In genomic region chr9:96832516-96832915, GRCm38 (mm10) we compare ENCODE assay signal across 18 mouse cellular contexts. TPM values are rescaled to one million over a fixed set of nuclear protein-coding genes. Genes with fewer than 3 reads are reported as not detected.
DNase-seq lines count a peak whose midpoint lies in the region; ATAC-seq and TF ChIP-seq lines count a peak whose summit lies in the region.
"Had no signal": no experiment of that assay in that cellular context is flagged by ENCODE, and none has a peak within 500 bp of the region (broad histone marks: within the 10 kb centered on the region; RNA-seq: fewer than 3 reads in every experiment).

No protein-coding gene starts in this region.

- intact Hi-C loops in left cerebral cortex, postnatal 36 days (cut with DNase I): no loop called here

- peak; percentile 55 for DNase-seq in adrenal gland, adult 2 months
- DNase-seq in adrenal gland, postnatal 25 days: no peak
- DNase-seq in heart, adult 11 months: no peak
- DNase-seq in midbrain, postnatal 0 days (ENCODE audit: low spot score): no peak
- DNase-seq in limb, embryonic 14.5 days (ENCODE audit: low spot score): no peak
- no peak for DNase-seq in left cerebral cortex, postnatal 36 days (ENCODE audit: low spot score in 2 of 2)
- DNase-seq: gastrocnemius, postnatal 10 days; heart, postnatal 36 days; liver, embryonic 13.5 days; right cerebral cortex, postnatal 14 days had no signal

- peak overlapping the region; percentile 68 for H3K27ac ChIP-seq in heart, embryonic 12.5 days (ENCODE audit: poor library complexity, severe bottlenecking)
- H3K27ac ChIP-seq in midbrain, embryonic 15.5 days: peak overlapping the region; percentile 35; the same call in 1 of the 2 replicates
- H3K27ac ChIP-seq in midbrain, postnatal 0 days (ENCODE audit: low read depth, low read length): no peak overlapping the region
- peak overlapping the region; percentile 55; the same call in 1 of the 2 replicates for H3K27ac ChIP-seq in limb, embryonic 14.5 days (replicated peaks; ENCODE audit: low read depth, low read length)
- H3K27ac ChIP-seq: kidney, postnatal 0 days; liver, embryonic 13.5 days had no signal

- no peak for ATAC-seq in heart, embryonic 12.5 days (ENCODE audit: insufficient number of reproducible peaks, low FRiP score)
- no peak for ATAC-seq in midbrain, embryonic 15.5 days (replicated peaks)
- ATAC-seq in midbrain, postnatal 0 days (ENCODE audit: low FRiP score): no peak
- no peak for ATAC-seq in limb, embryonic 14.5 days (ENCODE audit: low FRiP score, low read depth)
- ATAC-seq: intestine, embryonic 16.5 days had no signal

- H3K36me3 ChIP-seq in heart, embryonic 12.5 days: peaks cover 12% of the 10 kb centered on the region
- H3K36me3 ChIP-seq in midbrain, embryonic 15.5 days (replicated peaks): no peaks in the 10 kb centered on the region
- H3K36me3 ChIP-seq in midbrain, postnatal 0 days (ENCODE audit: insufficient read depth, low read length): no peaks in the 10 kb centered on the region
- 0 out of 2 replicates have a peak, but pooled peaks cover 4% of the 10 kb centered on the region for H3K36me3 ChIP-seq in limb, embryonic 14.5 days (ENCODE audit: control insufficient read depth, insufficient read depth, low read length)
- H3K36me3 ChIP-seq: embryonic facial prominence, embryonic 12.5 days; liver, embryonic 13.5 days had no signal

- H3K4me3 ChIP-seq in heart, embryonic 12.5 days: no peak overlapping the region
- no peak overlapping the region for H3K4me3 ChIP-seq in midbrain, embryonic 15.5 days
- no peak overlapping the region for H3K4me3 ChIP-seq in midbrain, postnatal 0 days (ENCODE audit: low read depth, low read length)
- H3K4me3 ChIP-seq in limb, embryonic 14.5 days (replicated peaks; ENCODE audit: low read length): no peak overlapping the region
- H3K4me3 ChIP-seq: embryonic facial prominence, embryonic 12.5 days; liver, embryonic 13.5 days; megakaryocyte, embryonic 14.5 days; myocyte had no signal

- no peak for TF ChIP-seq CTCF in midbrain, postnatal 0 days (IDR thresholded peaks at IDR 0.05)

- no peak overlapping the region for H3K9ac ChIP-seq in heart, embryonic 12.5 days
- no peak overlapping the region for H3K9ac ChIP-seq in midbrain, embryonic 15.5 days
- no peak overlapping the region for H3K9ac ChIP-seq in midbrain, postnatal 0 days (replicated peaks; ENCODE audit: low read length, poor library complexity, severe bottlenecking)
- no peak overlapping the region for H3K9ac ChIP-seq in limb, embryonic 14.5 days (ENCODE audit: low read depth, low read length, severe bottlenecking)
- H3K9ac ChIP-seq: embryonic facial prominence, embryonic 12.5 days; liver, embryonic 13.5 days had no signal

- TF ChIP-seq POLR2A in limb, embryonic 14.5 days (IDR thresholded peaks at IDR 0.05; ENCODE audit: borderline replicate concordance, extremely low read depth, insufficient read depth, insufficient read length): no peak

- 56% methylated on average over 4 of the region's 4 CpGs for WGBS in heart, embryonic 12.5 days
- 79% methylated on average over 4 of the region's 4 CpGs for WGBS in midbrain, embryonic 15.5 days
- WGBS in midbrain, postnatal 0 days: 76% methylated on average over 4 of the region's 4 CpGs
- 64% methylated on average over 4 of the region's 4 CpGs for WGBS in limb, embryonic 14.5 days

- H3K4me2 ChIP-seq in heart, embryonic 12.5 days: no peak overlapping the region
- H3K4me2 ChIP-seq in midbrain, embryonic 15.5 days: no peak overlapping the region
- H3K4me2 ChIP-seq in midbrain, postnatal 0 days (ENCODE audit: low read depth, low read length, poor library complexity, severe bottlenecking): no peak overlapping the region
- no peak overlapping the region for H3K4me2 ChIP-seq in limb, embryonic 14.5 days (replicated peaks; ENCODE audit: low read depth, low read length, severe bottlenecking)
- H3K4me2 ChIP-seq: embryonic facial prominence, embryonic 12.5 days; liver, embryonic 13.5 days had no signal

- H3K9me3 ChIP-seq in heart, embryonic 12.5 days (replicated peaks): no peaks in the 10 kb centered on the region
- no peaks in the 10 kb centered on the region for H3K9me3 ChIP-seq in midbrain, embryonic 15.5 days
- H3K9me3 ChIP-seq in midbrain, postnatal 0 days (ENCODE audit: low read length): no peaks in the 10 kb centered on the region
- no peaks in the 10 kb centered on the region for H3K9me3 ChIP-seq in limb, embryonic 14.5 days (ENCODE audit: control insufficient read depth, low read length)
- H3K9me3 ChIP-seq: embryonic facial prominence, embryonic 12.5 days; liver, embryonic 13.5 days had no signal

- peaks cover 21% of the 10 kb centered on the region for H3K4me1 ChIP-seq in heart, embryonic 12.5 days (replicated peaks)
- peaks cover 34% of the 10 kb centered on the region for H3K4me1 ChIP-seq in midbrain, embryonic 15.5 days
- no peaks in the 10 kb centered on the region for H3K4me1 ChIP-seq in midbrain, postnatal 0 days (ENCODE audit: insufficient read depth, low read length)
- H3K4me1 ChIP-seq in limb, embryonic 14.5 days (ENCODE audit: control insufficient read depth, insufficient read depth, low read length): peaks cover 15% of the 10 kb centered on the region
- H3K4me1 ChIP-seq: liver, embryonic 13.5 days had no signal

- H3K27me3 ChIP-seq in heart, embryonic 12.5 days (replicated peaks): no peaks in the 10 kb centered on the region
- no peaks in the 10 kb centered on the region for H3K27me3 ChIP-seq in midbrain, embryonic 15.5 days (replicated peaks)
- no peaks in the 10 kb centered on the region for H3K27me3 ChIP-seq in midbrain, postnatal 0 days (ENCODE audit: insufficient read depth, low read length)
- H3K27me3 ChIP-seq in limb, embryonic 14.5 days (ENCODE audit: control insufficient read depth, insufficient read depth, low read length): no peaks in the 10 kb centered on the region
- H3K27me3 ChIP-seq: CH12.LX; embryonic facial prominence, embryonic 12.5 days; liver, embryonic 13.5 days had no signal

RNA-seq across cellular contexts. Expression of gene Pxylp1, which starts 60.0 kb away (rescaled TPM):
- total RNA-seq in adrenal gland, adult 2 months (2021): 10 to 100 TPM in 1 of 2 experiments, 1 to 10 TPM in 1; 5.6 to 13.0 TPM
- 2.7 and 2.9 TPM in 2 replicates for polyA plus RNA-seq in adrenal gland, adult 2 months (2012; rRNA removed)
- total RNA-seq in adrenal gland, postnatal 25 days (2021): 7.8 and 13.1 TPM in 2 replicates
- 36.9 and 37.3 TPM in 2 replicates for polyA plus RNA-seq in heart, embryonic 12.5 days (2016; fragmentation: Nextera tagmentation; extraction: Ambion mirVana)
- polyA plus RNA-seq in midbrain, embryonic 15.5 days (2015; fragmentation: Nextera tagmentation; extraction: Ambion mirVana): 42.4 and 48.6 TPM in 2 replicates
- total RNA-seq in midbrain, postnatal 0 days (2014; rRNA removed): 27.0 and 42.3 TPM in 2 replicates
- polyA plus RNA-seq in midbrain, postnatal 0 days (2015; fragmentation: Nextera tagmentation; extraction: Ambion mirVana): 23.5 and 24.6 TPM in 2 replicates
- 26.0 and 29.7 TPM in 2 replicates for polyA plus RNA-seq in limb, embryonic 14.5 days (2012; rRNA removed)
- 27.7 and 29.3 TPM in 2 replicates for polyA plus RNA-seq in limb, embryonic 14.5 days (2014; fragmentation: Nextera tagmentation; extraction: Ambion mirVana)
- 10 to 100 TPM; 17.1 to 17.6 TPM for total RNA-seq in left cerebral cortex, postnatal 36 days (2021)
